Mouse (Mus musculus) T-helper 2 cell (primary cell): ENCODE data around the gene Rasd1.

Experiments
- in situ Hi-C: fragments of 300-600 bp; cut with MboI, MseI; formaldehyde crosslinking; loops from one replicate; pipeline ENCODE4 v1.15.1; 2025; ENCODE audit warnings: high pct_unique_total_duplicates

Rasd1 gene

GRCm38 (mm10) chr11:59964818-59965217 is at the start of gene Rasd1:
Gene Rasd1 (minus strand): TSS chr11:59964944.
- in situ Hi-C loops = no loop called here

- in situ Hi-C loops = no loop called here
Measured at GRCm38 (mm10) chr11:60011516-60011915, 46.8 kb upstream of the Rasd1 start.

GRCm38 (mm10) chr11:60009451-60009850 is 44.7 kb upstream of the Rasd1 start:
- in situ Hi-C loops = no loop called here

- in situ Hi-C loops = no loop called here
Measured at GRCm38 (mm10) chr11:60005866-60006265, 41.1 kb upstream of the Rasd1 start.

GRCm38 (mm10) chr11:60004716-60005115 is 40.0 kb upstream of the Rasd1 start:
- in situ Hi-C loops = no loop called here

GRCm38 (mm10) chr11:60003811-60004210 is 39.1 kb upstream of the Rasd1 start:
- in situ Hi-C loops = no loop called here

- in situ Hi-C loops = no loop called here
Measured at GRCm38 (mm10) chr11:60001231-60001980, 36.7 kb upstream of the Rasd1 start.

- in situ Hi-C loops = no loop called here
Measured at GRCm38 (mm10) chr11:59994318-59994717, 29.6 kb upstream of the Rasd1 start.

GRCm38 (mm10) chr11:59991365-59991764 is 26.6 kb upstream of the Rasd1 start:
- in situ Hi-C loops = no loop called here

GRCm38 (mm10) chr11:59989406-59989805 is 24.7 kb upstream of the Rasd1 start:
- in situ Hi-C loops = loop anchor here (10.0 kb wide), 1 partner anchor 1475 kb away; no protein-coding TSS in a partner anchor

- in situ Hi-C loops = loop anchor here (5.0 kb wide), 1 partner anchor 61 kb away; no protein-coding TSS in a partner anchor
Measured at GRCm38 (mm10) chr11:59977831-59978230, 13.1 kb upstream of the Rasd1 start.

- in situ Hi-C loops = loop anchor here (5.0 kb wide), 1 partner anchor 58 kb away; no protein-coding TSS in a partner anchor
Measured at GRCm38 (mm10) chr11:59975241-59975640, 10.5 kb upstream of the Rasd1 start.

GRCm38 (mm10) chr11:59973389-59973788 is 8.6 kb upstream of the Rasd1 start:
- in situ Hi-C loops = no loop called here

- in situ Hi-C loops = no loop called here
Measured at GRCm38 (mm10) chr11:59971691-59972090, 6.9 kb upstream of the Rasd1 start.

GRCm38 (mm10) chr11:59970780-59971179 is 6.0 kb upstream of the Rasd1 start:
- in situ Hi-C loops = no loop called here

- in situ Hi-C loops = no loop called here
Measured at GRCm38 (mm10) chr11:59967765-59968164, 3.0 kb upstream of the Rasd1 start.

- in situ Hi-C loops = no loop called here
Measured at GRCm38 (mm10) chr11:59966102-59966483, 1.3 kb upstream of the Rasd1 start.

- in situ Hi-C loops = no loop called here
Measured at GRCm38 (mm10) chr11:59965227-59966101, 720 bp upstream of the Rasd1 start.

- in situ Hi-C loops = no loop called here
Measured at GRCm38 (mm10) chr11:59964163-59964758, 483 bp downstream of the Rasd1 start.

GRCm38 (mm10) chr11:59963364-59964162 is 1.2 kb downstream of the Rasd1 start:
- in situ Hi-C loops = no loop called here

GRCm38 (mm10) chr11:59962590-59962989 is 2.2 kb downstream of the Rasd1 start:
- in situ Hi-C loops = no loop called here
